Mouse (Mus musculus): Measurements from ENCODE around the gene Ror2. TPM values are rescaled to one million over a fixed set of nuclear protein-coding genes. Genes with fewer than 3 reads are reported as not detected.
A peak's percentile ranks its signal among the peaks of the same experiment; 100 is the strongest.

Ror2 gene
- polyA plus RNA-seq, 1 experiment from 2014 or later: 13.2 TPM

- Histone ChIP-seq H3K36me3 (ENCODE audit: control insufficient read depth, insufficient read depth, low read length) (no peaks in the 10 kb centered on the region), H3K27me3 (ENCODE audit: control insufficient read depth, insufficient read depth, low read length) (no peaks in the 10 kb centered on the region), H3K9me3 (ENCODE audit: control insufficient read depth, low read length) (no peaks in the 10 kb centered on the region), H3K4me2 (ENCODE audit: low read length) (peak overlapping the region; percentile 41), H3K4me1 (ENCODE audit: control insufficient read depth in 2 of 2, insufficient read depth in 2 of 2, low read length in 2 of 2) (peaks cover 48 to 68% of the 10 kb centered on the region in 2 experiments), H3K4me3 (ENCODE audit: control insufficient read depth in 1 of 2, insufficient read depth in 1 of 2, low read depth in 1 of 2, low read length in 2 of 2) (no peak overlapping the region), H3K9ac (ENCODE audit: low read length) (peak overlapping the region; percentile 42; the same call in 1 of the 2 replicates), H3K27ac (replicated peaks in 1 of 2; ENCODE audit: control insufficient read depth in 1 of 2, insufficient read depth in 1 of 2, low read depth in 2 of 2, low read length in 2 of 2) (peak overlapping the region; percentile 61 to 66)
- peak; percentile 72 for ATAC-seq (ENCODE audit: insufficient number of reproducible peaks, insufficient read depth, low FRiP score, low read depth)
- WGBS: 5% methylated on average over 18 of the region's 18 CpGs
Measured at GRCm38 (mm10) chr13:53201628-53202438, 84.1 kb downstream of the Ror2 start.

DNA sequence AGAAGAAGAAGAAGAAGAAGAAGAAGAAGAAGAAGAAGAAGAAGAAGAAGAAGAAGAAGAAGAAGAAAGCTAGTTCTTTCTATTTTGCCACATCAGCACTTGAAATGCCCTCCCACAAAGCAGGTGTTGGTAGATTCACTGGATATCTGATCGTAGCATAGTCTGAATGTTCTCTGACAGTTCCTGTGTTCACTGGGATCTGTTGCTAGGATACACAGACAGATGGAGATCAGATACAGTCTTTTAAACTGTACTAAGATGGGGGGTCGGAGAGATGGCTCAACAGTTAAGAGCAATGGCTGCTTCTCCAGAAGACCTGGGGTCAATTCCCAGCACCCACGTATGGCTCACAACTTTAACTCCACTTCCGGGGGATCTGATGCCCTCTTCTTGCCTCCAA, 85.8 kb downstream of the Ror2 start:
- Histone ChIP-seq H3K4me1 (ENCODE audit: control insufficient read depth in 2 of 2, insufficient read depth in 2 of 2, low read length in 2 of 2) (peaks cover 46 to 63% of the 10 kb centered on the region in 2 experiments), H3K36me3 (ENCODE audit: control insufficient read depth, insufficient read depth, low read length) (no peaks in the 10 kb centered on the region), H3K9ac (ENCODE audit: low read length) (no peak overlapping the region), H3K27me3 (ENCODE audit: control insufficient read depth, insufficient read depth, low read length) (no peaks in the 10 kb centered on the region), H3K4me3 (ENCODE audit: control insufficient read depth in 1 of 2, insufficient read depth in 1 of 2, low read depth in 1 of 2, low read length in 2 of 2) (no peak overlapping the region), H3K4me2 (ENCODE audit: low read length) (no peak overlapping the region), H3K27ac (replicated peaks in 1 of 2; ENCODE audit: control insufficient read depth in 1 of 2, insufficient read depth in 1 of 2, low read depth in 2 of 2, low read length in 2 of 2) (no peak overlapping the region), H3K9me3 (ENCODE audit: control insufficient read depth, low read length) (no peaks in the 10 kb centered on the region)
- WGBS: 89% methylated on average over 4 of the region's 4 CpGs
- no peak for ATAC-seq (ENCODE audit: insufficient number of reproducible peaks, insufficient read depth, low FRiP score, low read depth)

GRCm38 (mm10) chr13:53199262-53199661, 86.7 kb downstream of the Ror2 start:
- ATAC-seq (ENCODE audit: insufficient number of reproducible peaks, insufficient read depth, low FRiP score, low read depth): no peak
- Histone ChIP-seq H3K9ac (ENCODE audit: low read length) (no peak overlapping the region), H3K27ac (replicated peaks in 1 of 2; ENCODE audit: control insufficient read depth in 1 of 2, insufficient read depth in 1 of 2, low read depth in 2 of 2, low read length in 2 of 2) (no peak overlapping the region), H3K4me2 (ENCODE audit: low read length) (no peak overlapping the region), H3K4me1 (ENCODE audit: control insufficient read depth in 2 of 2, insufficient read depth in 2 of 2, low read length in 2 of 2) (peaks cover 45 to 63% of the 10 kb centered on the region in 2 experiments), H3K9me3 (ENCODE audit: control insufficient read depth, low read length) (no peaks in the 10 kb centered on the region), H3K36me3 (ENCODE audit: control insufficient read depth, insufficient read depth, low read length) (no peaks in the 10 kb centered on the region), H3K4me3 (ENCODE audit: control insufficient read depth in 1 of 2, insufficient read depth in 1 of 2, low read depth in 1 of 2, low read length in 2 of 2) (no peak overlapping the region), H3K27me3 (ENCODE audit: control insufficient read depth, insufficient read depth, low read length) (no peaks in the 10 kb centered on the region)
- 63% methylated on average over 7 of the region's 7 CpGs for WGBS

DNA sequence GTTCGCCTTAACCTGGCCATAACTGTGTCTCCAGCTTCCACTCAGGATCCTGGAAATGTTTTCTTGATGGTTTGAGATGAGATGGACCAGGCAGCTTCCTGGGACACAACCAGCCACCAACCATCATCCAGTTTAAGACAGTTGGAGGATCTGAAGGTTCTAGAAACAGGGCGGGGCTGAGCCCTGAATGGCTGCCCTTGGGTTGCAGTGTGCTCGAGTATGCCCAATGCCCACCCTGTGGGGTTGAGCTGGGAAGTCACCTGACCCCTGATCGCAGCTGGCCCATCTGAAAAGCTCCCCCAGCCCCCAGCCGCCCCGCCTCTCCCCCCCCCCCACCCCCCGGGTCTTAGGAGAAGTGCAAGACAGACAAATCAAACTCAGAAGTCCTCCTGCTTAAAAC, 89.2 kb downstream of the Ror2 start:
- Histone ChIP-seq H3K4me2 (ENCODE audit: low read length) (no peak overlapping the region), H3K27ac (replicated peaks in 1 of 2; ENCODE audit: control insufficient read depth in 1 of 2, insufficient read depth in 1 of 2, low read depth in 2 of 2, low read length in 2 of 2) (no peak overlapping the region), H3K4me1 (ENCODE audit: control insufficient read depth in 2 of 2, insufficient read depth in 2 of 2, low read length in 2 of 2) (peaks cover 44 to 65% of the 10 kb centered on the region in 2 experiments), H3K9me3 (ENCODE audit: control insufficient read depth, low read length) (no peaks in the 10 kb centered on the region), H3K27me3 (ENCODE audit: control insufficient read depth, insufficient read depth, low read length) (no peaks in the 10 kb centered on the region), H3K4me3 (ENCODE audit: control insufficient read depth in 1 of 2, insufficient read depth in 1 of 2, low read depth in 1 of 2, low read length in 2 of 2) (no peak overlapping the region), H3K9ac (ENCODE audit: low read length) (no peak overlapping the region), H3K36me3 (ENCODE audit: control insufficient read depth, insufficient read depth, low read length) (no peaks in the 10 kb centered on the region)
- WGBS: 70% methylated on average over 7 of the region's 7 CpGs
- no peak for ATAC-seq (ENCODE audit: insufficient number of reproducible peaks, insufficient read depth, low FRiP score, low read depth)

- Histone ChIP-seq H3K4me1 (ENCODE audit: control insufficient read depth in 2 of 2, insufficient read depth in 2 of 2, low read length in 2 of 2) (peaks cover 39 to 65% of the 10 kb centered on the region in 2 experiments), H3K27me3 (ENCODE audit: control insufficient read depth, insufficient read depth, low read length) (no peaks in the 10 kb centered on the region), H3K9me3 (ENCODE audit: control insufficient read depth, low read length) (no peaks in the 10 kb centered on the region), H3K4me2 (ENCODE audit: low read length) (no peak overlapping the region), H3K36me3 (ENCODE audit: control insufficient read depth, insufficient read depth, low read length) (no peaks in the 10 kb centered on the region), H3K9ac (ENCODE audit: low read length) (no peak overlapping the region), H3K27ac (replicated peaks in 1 of 2; ENCODE audit: control insufficient read depth in 1 of 2, insufficient read depth in 1 of 2, low read depth in 2 of 2, low read length in 2 of 2) (no peak overlapping the region), H3K4me3 (ENCODE audit: control insufficient read depth in 1 of 2, insufficient read depth in 1 of 2, low read depth in 1 of 2, low read length in 2 of 2) (no peak overlapping the region)
- ATAC-seq (ENCODE audit: insufficient number of reproducible peaks, insufficient read depth, low FRiP score, low read depth): no peak
- WGBS: 85% methylated on average over 6 of the region's 6 CpGs
Measured at GRCm38 (mm10) chr13:53195951-53196677, 89.8 kb downstream of the Ror2 start.

GRCm38 (mm10) chr13:53194306-53194705, 91.6 kb downstream of the Ror2 start:
- Histone ChIP-seq H3K9me3 (ENCODE audit: control insufficient read depth, low read length) (no peaks in the 10 kb centered on the region), H3K27me3 (ENCODE audit: control insufficient read depth, insufficient read depth, low read length) (no peaks in the 10 kb centered on the region), H3K4me3 (ENCODE audit: control insufficient read depth in 1 of 2, insufficient read depth in 1 of 2, low read depth in 1 of 2, low read length in 2 of 2) (no peak overlapping the region), H3K4me2 (ENCODE audit: low read length) (no peak overlapping the region), H3K4me1 (ENCODE audit: control insufficient read depth in 2 of 2, insufficient read depth in 2 of 2, low read length in 2 of 2) (peaks cover 33 to 58% of the 10 kb centered on the region in 2 experiments), H3K36me3 (ENCODE audit: control insufficient read depth, insufficient read depth, low read length) (no peaks in the 10 kb centered on the region), H3K27ac (replicated peaks in 1 of 2; ENCODE audit: control insufficient read depth in 1 of 2, insufficient read depth in 1 of 2, low read depth in 2 of 2, low read length in 2 of 2) (peak overlapping the region; percentile 15 to 25; a peak in 1 of 4 replicates), H3K9ac (ENCODE audit: low read length) (0 out of 2 replicates have a peak overlapping the region, but pooled peaks have one; percentile 41)
- no peak for ATAC-seq (ENCODE audit: insufficient number of reproducible peaks, insufficient read depth, low FRiP score, low read depth)
- 83% methylated on average over 15 of the region's 15 CpGs for WGBS

GRCm38 (mm10) chr13:53193713-53194112, 92.2 kb downstream of the Ror2 start:
- peak; percentile 54 for ATAC-seq (ENCODE audit: insufficient number of reproducible peaks, insufficient read depth, low FRiP score, low read depth)
- Histone ChIP-seq H3K36me3 (ENCODE audit: control insufficient read depth, insufficient read depth, low read length) (no peaks in the 10 kb centered on the region), H3K27ac (replicated peaks in 1 of 2; ENCODE audit: control insufficient read depth in 1 of 2, insufficient read depth in 1 of 2, low read depth in 2 of 2, low read length in 2 of 2) (peak overlapping the region; percentile 15 to 25; a peak in 3 of 4 replicates), H3K4me2 (ENCODE audit: low read length) (peak overlapping the region; percentile 35; the same call in 1 of the 2 replicates), H3K9me3 (ENCODE audit: control insufficient read depth, low read length) (no peaks in the 10 kb centered on the region), H3K4me1 (ENCODE audit: control insufficient read depth in 2 of 2, insufficient read depth in 2 of 2, low read length in 2 of 2) (peaks cover 31 to 56% of the 10 kb centered on the region in 2 experiments), H3K9ac (ENCODE audit: low read length) (no peak overlapping the region), H3K27me3 (ENCODE audit: control insufficient read depth, insufficient read depth, low read length) (no peaks in the 10 kb centered on the region), H3K4me3 (ENCODE audit: control insufficient read depth in 1 of 2, insufficient read depth in 1 of 2, low read depth in 1 of 2, low read length in 2 of 2) (no peak overlapping the region)
- 32% methylated on average over 6 of the region's 6 CpGs for WGBS

Data from heart, embryonic 14.5 days (tissue).